Mouse (Mus musculus) hindbrain, embryonic 11.5 days (tissue): ENCODE results near the gene Ndufab1. TPM values are rescaled to one million over a fixed set of nuclear protein-coding genes. Genes with fewer than 3 reads are reported as not detected.

Experiments
- ATAC-seq: fragments of 200-750 bp; cut with Nextera tagmentation; 2 replicates; pipeline ENCODE4 v1.8.0; 2017; ENCODE audit warnings: mild to moderate bottlenecking, moderate TSS enrichment, moderate library complexity; ENCODE audit not compliant: low FRiP score
- DNase-seq: peaks from one replicate; pipeline ENCODE4 v3.0.0-alpha.2; 2015; ENCODE audit warnings: low spot score
- H3K27ac ChIP-seq: fragments of 300-500 bp; sonication (generic); 2 replicates; pipeline ENCODE4 v1.5.1; 2014; ENCODE audit warnings: mild to moderate bottlenecking, low read depth, low read length
- H3K27me3 ChIP-seq: fragments of 300-500 bp; sonication (generic); 2 replicates; pipeline ENCODE4 v1.6.1; 2014; ENCODE audit warnings: mild to moderate bottlenecking, low read length, moderate library complexity, mixed read lengths; ENCODE audit not compliant: control insufficient read depth, insufficient read depth
- H3K36me3 ChIP-seq: fragments of 300-500 bp; sonication (generic); 2 replicates; pipeline ENCODE4 v1.6.1; 2014; ENCODE audit warnings: mild to moderate bottlenecking, low read length, moderate library complexity, mixed read lengths; ENCODE audit not compliant: control insufficient read depth, insufficient read depth
- H3K4me1 ChIP-seq: fragments of 300-500 bp; sonication (generic); replicated peaks from 2 replicates; pipeline ENCODE4 v1.6.1; 2014; ENCODE audit warnings: low read length, mixed read lengths; ENCODE audit not compliant: control insufficient read depth, insufficient read depth
- H3K4me2 ChIP-seq: fragments of 300-500 bp; sonication (generic); replicated peaks from 2 replicates; pipeline ENCODE4 v1.6.1; 2014; ENCODE audit warnings: mild to moderate bottlenecking, low read depth, low read length
- H3K4me3 ChIP-seq: fragments of 300-500 bp; sonication (generic); 2 replicates; pipeline ENCODE4 v1.5.1; 2014; ENCODE audit warnings: low read depth, low read length
- H3K9ac ChIP-seq: fragments of 300-500 bp; sonication (generic); 2 replicates; pipeline ENCODE4 v1.6.1; 2014; ENCODE audit warnings: low read depth, low read length
- H3K9me3 ChIP-seq: fragments of 300-500 bp; sonication (generic); 2 replicates; pipeline ENCODE4 v1.6.1; 2016; ENCODE audit warnings: low read length; ENCODE audit not compliant: control insufficient read depth
- WGBS: fragments of 180-500 bp; shearing (Covaris S2); extraction: QIAGEN DNeasy Blood & Tissue Kit; methylation state at CpG from one replicate; pipeline ENCODE4 v1.1.7; 2014; 5-methylcytosine and 5-hydroxymethylcytosine counted together
- polyA plus RNA-seq: library from polyadenylated mRNA; unstranded; fragments of >200 nt; fragmentation: Nextera tagmentation; extraction: Ambion mirVana; gene quantifications from 2 replicates; pipeline ENCODE4 v1.2.1, GENCODE M21; 2014

Ndufab1 gene
- 649 and 690 TPM in 2 replicates for polyA plus RNA-seq

DNA sequence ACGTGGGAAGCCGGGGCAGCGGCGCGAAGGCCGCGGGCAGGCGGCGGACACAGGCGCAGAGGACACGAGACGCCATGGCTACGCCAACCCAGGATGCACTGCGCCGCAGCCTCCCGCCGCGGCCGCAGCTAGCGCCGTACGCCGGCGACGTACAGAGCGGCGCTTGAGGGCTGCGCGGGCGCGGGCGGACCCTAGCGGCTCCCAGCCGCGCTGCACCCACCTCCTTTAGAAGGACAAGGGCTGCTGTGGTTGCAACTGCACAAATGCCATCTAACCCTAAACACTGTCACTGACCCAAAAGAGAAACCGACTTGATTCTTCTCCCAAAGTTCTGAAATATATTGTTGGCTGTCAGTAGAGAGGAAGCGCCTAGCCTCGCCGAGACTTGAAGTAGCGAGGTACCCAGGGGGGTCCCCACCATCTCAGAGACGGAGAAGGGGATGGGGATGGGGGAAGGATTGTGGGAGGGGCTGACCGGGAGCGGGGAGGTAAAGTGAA lies at the start of gene Ndufab1:
Gene Ndufab1, minus strand, starts transcription at position 140 of the 498 bp plus-strand sequence.
- peak within 1 kb of the TSS; percentile 53 for H3K4me2 ChIP-seq
- ATAC-seq (peak; percentile 99), DNase-seq (peak; percentile 94)
- peak within 1 kb of the TSS; percentile 84 for H3K9ac ChIP-seq
- peak within 1 kb of the TSS; percentile 78 for H3K4me3 ChIP-seq
- H3K27ac ChIP-seq = no peak within 1 kb of the TSS; the same call in 1 of the 2 replicates
- H3K27me3 ChIP-seq = no peaks in the 10 kb centered on the region
- H3K9me3 ChIP-seq = no peaks in the 10 kb centered on the region
- 1% methylated on average over 20 of the region's 43 CpGs for WGBS
- H3K4me1 ChIP-seq = peaks cover 5% of the 10 kb centered on the region
- H3K36me3 ChIP-seq = 0 out of 2 replicates have a peak, but pooled peaks cover 2% of the 10 kb centered on the region

DNA sequence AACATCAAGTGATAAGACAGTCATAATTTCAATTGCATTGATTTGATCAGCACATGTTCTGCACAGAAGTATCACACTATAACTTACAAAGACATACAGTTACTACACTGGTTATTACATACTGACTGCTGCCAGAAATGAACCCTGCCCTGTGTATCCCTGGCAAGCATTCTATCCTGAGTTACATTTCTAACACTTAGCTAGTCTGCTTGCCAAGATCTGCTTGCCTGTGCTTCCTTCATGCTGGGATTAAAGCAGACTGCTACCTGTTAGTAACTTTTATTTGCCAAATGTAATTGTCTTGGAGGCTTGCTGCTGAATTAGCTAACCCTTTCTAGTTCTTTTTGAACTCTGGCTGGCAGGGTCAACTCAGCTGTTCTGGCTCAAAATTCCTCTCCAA lies 39.3 kb upstream of the Ndufab1 start:
- DNase-seq (no peak), ATAC-seq (no peak)
- H3K4me2 ChIP-seq = no peak overlapping the region
- H3K27me3 ChIP-seq = no peaks in the 10 kb centered on the region
- no peaks in the 10 kb centered on the region for H3K4me1 ChIP-seq
- no peak overlapping the region for H3K27ac ChIP-seq
- H3K4me3 ChIP-seq = no peak overlapping the region
- H3K36me3 ChIP-seq = peaks cover 16% of the 10 kb centered on the region; the same call in 1 of the 2 replicates
- no peaks in the 10 kb centered on the region for H3K9me3 ChIP-seq
- no peak overlapping the region for H3K9ac ChIP-seq

DNA sequence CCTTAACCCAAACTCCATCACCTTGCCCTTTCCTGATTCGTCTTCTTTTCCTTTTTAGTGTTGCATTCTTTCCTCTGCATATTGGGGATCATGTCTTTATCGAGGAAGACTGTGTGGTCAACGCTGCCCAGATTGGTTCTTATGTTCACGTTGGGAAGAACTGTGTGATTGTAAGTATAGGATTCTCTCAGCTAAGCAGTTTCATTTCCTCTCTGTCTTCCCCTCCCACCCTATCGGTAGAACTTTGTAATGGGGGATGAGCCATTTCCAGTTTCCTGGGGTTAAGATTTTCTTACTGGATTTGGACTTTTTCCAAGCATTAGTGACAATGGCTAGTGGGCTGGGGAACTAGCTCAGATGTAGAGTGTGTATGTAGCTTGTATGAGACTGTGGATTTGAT lies 36.5 kb upstream of the Ndufab1 start:
- Histone ChIP-seq H3K4me2 (no peak overlapping the region), H3K9ac (no peak overlapping the region), H3K4me3 (no peak overlapping the region), H3K36me3 (peaks cover 13% of the 10 kb centered on the region; the same call in 1 of the 2 replicates), H3K4me1 (no peaks in the 10 kb centered on the region), H3K9me3 (no peaks in the 10 kb centered on the region), H3K27ac (no peak overlapping the region), H3K27me3 (no peaks in the 10 kb centered on the region)
- 93% methylated on average over 5 of the region's 5 CpGs for WGBS
- DNase-seq (no peak), ATAC-seq (no peak)

- Histone ChIP-seq H3K4me2 (no peak overlapping the region), H3K27ac (no peak overlapping the region), H3K4me1 (no peaks in the 10 kb centered on the region), H3K4me3 (no peak overlapping the region), H3K36me3 (peaks cover 13% of the 10 kb centered on the region; the same call in 1 of the 2 replicates), H3K27me3 (no peaks in the 10 kb centered on the region), H3K9ac (no peak overlapping the region), H3K9me3 (no peaks in the 10 kb centered on the region)
- DNase-seq (no peak), ATAC-seq (no peak)
Observed at GRCm38 (mm10) chr7:122137071-122137470, 35.4 kb upstream of the Ndufab1 start.

DNA sequence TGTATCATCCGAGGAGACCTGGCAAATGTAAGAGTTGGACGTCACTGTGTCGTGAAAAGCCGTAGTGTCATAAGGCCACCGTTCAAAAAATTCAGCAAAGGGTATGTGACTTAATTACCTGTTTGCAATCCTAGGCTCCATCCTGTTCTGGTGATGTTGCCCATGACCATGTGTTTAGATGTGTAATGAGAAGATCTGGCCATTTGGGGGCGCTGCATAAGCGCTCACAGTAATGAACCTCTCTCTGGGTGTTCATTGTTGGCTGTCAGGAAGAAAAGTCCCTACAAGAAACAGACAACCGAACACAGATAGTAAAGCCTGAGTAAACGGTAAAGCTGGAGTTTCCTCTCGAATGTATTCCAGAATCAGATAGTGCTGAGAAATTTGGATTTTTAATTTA lies 33.4 kb upstream of the Ndufab1 start:
- 73% methylated on average over 10 of the region's 10 CpGs for WGBS
- H3K4me1 ChIP-seq = no peaks in the 10 kb centered on the region
- H3K27ac ChIP-seq = no peak overlapping the region
- H3K4me2 ChIP-seq = no peak overlapping the region
- ATAC-seq (no peak), DNase-seq (peak; percentile 22)
- H3K4me3 ChIP-seq = no peak overlapping the region
- H3K36me3 ChIP-seq = peaks cover 8% of the 10 kb centered on the region; the same call in 1 of the 2 replicates
- H3K9me3 ChIP-seq = no peaks in the 10 kb centered on the region
- H3K27me3 ChIP-seq = no peaks in the 10 kb centered on the region
- H3K9ac ChIP-seq = no peak overlapping the region

DNA sequence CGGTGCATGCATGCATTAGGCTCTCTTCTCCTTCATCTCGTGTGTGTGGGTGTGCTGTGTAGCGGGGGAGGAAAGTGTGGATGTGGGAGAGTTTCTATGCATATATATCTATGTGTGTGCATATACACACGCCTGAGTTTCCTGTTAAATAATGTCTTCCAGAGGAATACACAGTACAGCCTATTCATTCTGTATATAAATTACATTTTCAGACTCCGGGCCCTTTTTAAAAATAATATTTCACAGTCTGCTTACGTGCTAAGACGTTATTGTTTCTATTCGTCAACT lies 31.6 kb upstream of the Ndufab1 start:
- ATAC-seq (peak; percentile 56), DNase-seq (no peak)
- Histone ChIP-seq H3K4me3 (peak overlapping the region; percentile 90), H3K27ac (peak overlapping the region; percentile 42; the same call in 1 of the 2 replicates), H3K9ac (peak overlapping the region; percentile 83), H3K4me2 (peak overlapping the region; percentile 60), H3K36me3 (0 out of 2 replicates have a peak, but pooled peaks cover 3% of the 10 kb centered on the region), H3K27me3 (no peaks in the 10 kb centered on the region), H3K4me1 (no peaks in the 10 kb centered on the region), H3K9me3 (no peaks in the 10 kb centered on the region)
- 18% methylated on average over 8 of the region's 8 CpGs for WGBS

GRCm38 (mm10) chr7:122132497-122133337 lies 31.0 kb upstream of the Ndufab1 start, which contains the start of the genes Palb2 and Dctn5:
Palb2 (minus strand) TSS chr7:122132985.
Dctn5 (plus strand) TSS chr7:122133041.
- Histone ChIP-seq H3K4me1 (no peaks in the 10 kb centered on the region), H3K9me3 (no peaks in the 10 kb centered on the region), H3K36me3 (0 out of 2 replicates have a peak, but pooled peaks cover 2% of the 10 kb centered on the region), H3K4me3 (peak within 1 kb of the TSS; percentile 90), H3K27ac (peak within 1 kb of the TSS; percentile 42; the same call in 1 of the 2 replicates), H3K9ac (peak within 1 kb of the TSS; percentile 83), H3K27me3 (no peaks in the 10 kb centered on the region), H3K4me2 (peak within 1 kb of the TSS; percentile 67)
- peak; percentile 99 for DNase-seq
- peak; percentile 98 for ATAC-seq
- WGBS = under 1% methylated on average over 52 of the region's 54 CpGs

DNA sequence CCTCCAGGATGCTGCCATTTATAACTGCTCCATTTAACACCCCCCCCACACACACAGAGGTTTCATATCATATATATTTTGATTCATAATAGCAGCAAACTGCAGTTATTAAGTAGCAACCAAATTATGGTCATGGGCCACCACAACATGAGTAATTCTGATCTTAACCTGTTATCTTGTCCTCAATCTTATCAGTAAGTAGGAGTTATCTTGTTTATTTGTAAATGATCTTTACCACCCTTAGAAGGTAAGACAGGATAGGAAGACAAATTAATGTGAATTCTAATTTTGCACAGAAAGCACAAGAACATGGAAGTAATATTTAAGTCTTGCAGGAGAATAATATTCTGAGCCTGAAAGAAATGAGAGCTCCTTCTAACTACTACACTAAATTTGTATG lies 30.1 kb upstream of the Ndufab1 start:
- H3K4me3 ChIP-seq = peak overlapping the region; percentile 90
- no peaks in the 10 kb centered on the region for H3K4me1 ChIP-seq
- DNase-seq (no peak), ATAC-seq (no peak)
- 0 out of 2 replicates have a peak, but pooled peaks cover 4% of the 10 kb centered on the region for H3K36me3 ChIP-seq
- no peak overlapping the region for H3K27ac ChIP-seq
- H3K9me3 ChIP-seq = no peaks in the 10 kb centered on the region
- no peak overlapping the region for H3K9ac ChIP-seq
- no peaks in the 10 kb centered on the region for H3K27me3 ChIP-seq
- H3K4me2 ChIP-seq = peak overlapping the region; percentile 67
